Mouse (Mus musculus) cerebellum, adult 11-12 months (tissue): ENCODE measurements around the gene Gngt2.

Source experiments
- DNase-seq: peaks from one replicate; pipeline ENCODE4 v3.0.0; 2022

Gene Gngt2

GRCm38 (mm10) chr11:95826317-95827167 is 10.5 kb upstream of the Gngt2 start:
- no peak for DNase-seq

GRCm38 (mm10) chr11:95827168-95827447 is 9.9 kb upstream of the Gngt2 start:
- no peak for DNase-seq

- DNase-seq, result peak; percentile 54
These were observed 9.4 kb upstream of the Gngt2 start for GRCm38 (mm10) chr11:95827464-95828085.

- no peak for DNase-seq
These were observed 8.6 kb upstream of the Gngt2 start for GRCm38 (mm10) chr11:95828181-95828964.

GRCm38 (mm10) chr11:95829526-95830050 is 7.4 kb upstream of the Gngt2 start:
- no peak for DNase-seq

GRCm38 (mm10) chr11:95830411-95831275 is 6.4 kb upstream of the Gngt2 start:
- DNase-seq, result no peak

- DNase-seq, result no peak
These were observed 5.8 kb upstream of the Gngt2 start for GRCm38 (mm10) chr11:95831276-95831619.

- DNase-seq, result no peak
These were observed 5.4 kb upstream of the Gngt2 start for GRCm38 (mm10) chr11:95831641-95832040.

- no peak for DNase-seq
These were observed 4.6 kb upstream of the Gngt2 start for GRCm38 (mm10) chr11:95832129-95833005.

GRCm38 (mm10) chr11:95833006-95833570 is 3.9 kb upstream of the Gngt2 start:
- DNase-seq, result no peak

- peak; percentile 16 for DNase-seq
These were observed 3.3 kb upstream of the Gngt2 start for GRCm38 (mm10) chr11:95833631-95834142.

GRCm38 (mm10) chr11:95834143-95834667 is 2.8 kb upstream of the Gngt2 start:
- peak; percentile 25 for DNase-seq

- no peak for DNase-seq
These were observed 2.0 kb upstream of the Gngt2 start for GRCm38 (mm10) chr11:95834742-95835710.

- DNase-seq, result no peak
These were observed 1.2 kb upstream of the Gngt2 start for GRCm38 (mm10) chr11:95835832-95836231.

GRCm38 (mm10) chr11:95836433-95836832 is 583 bp upstream of the Gngt2 start:
- no peak for DNase-seq

- no peak for DNase-seq
These were observed 1.6 kb downstream of the Gngt2 start for GRCm38 (mm10) chr11:95838598-95838997.

- DNase-seq, result no peak
These were observed 2.2 kb downstream of the Gngt2 start for GRCm38 (mm10) chr11:95838999-95839868.
